Mouse (Mus musculus) lung, postnatal 14 days (tissue): Measurements from ENCODE around the gene Rps21.
"Not testable (repeated sequence)": the region's sequence is repeated elsewhere in the genome, so short reads cannot be mapped to it uniquely, and the experiment has no call there.

ENCODE experiments used
- DNase-seq: peaks from one replicate; pipeline ENCODE4 v3.0.0; 2021

Gene Rps21

GRCm38 (mm10) chr2:180230482-180230881, 26.7 kb upstream of the Rps21 start:
- no peak for DNase-seq

DNA sequence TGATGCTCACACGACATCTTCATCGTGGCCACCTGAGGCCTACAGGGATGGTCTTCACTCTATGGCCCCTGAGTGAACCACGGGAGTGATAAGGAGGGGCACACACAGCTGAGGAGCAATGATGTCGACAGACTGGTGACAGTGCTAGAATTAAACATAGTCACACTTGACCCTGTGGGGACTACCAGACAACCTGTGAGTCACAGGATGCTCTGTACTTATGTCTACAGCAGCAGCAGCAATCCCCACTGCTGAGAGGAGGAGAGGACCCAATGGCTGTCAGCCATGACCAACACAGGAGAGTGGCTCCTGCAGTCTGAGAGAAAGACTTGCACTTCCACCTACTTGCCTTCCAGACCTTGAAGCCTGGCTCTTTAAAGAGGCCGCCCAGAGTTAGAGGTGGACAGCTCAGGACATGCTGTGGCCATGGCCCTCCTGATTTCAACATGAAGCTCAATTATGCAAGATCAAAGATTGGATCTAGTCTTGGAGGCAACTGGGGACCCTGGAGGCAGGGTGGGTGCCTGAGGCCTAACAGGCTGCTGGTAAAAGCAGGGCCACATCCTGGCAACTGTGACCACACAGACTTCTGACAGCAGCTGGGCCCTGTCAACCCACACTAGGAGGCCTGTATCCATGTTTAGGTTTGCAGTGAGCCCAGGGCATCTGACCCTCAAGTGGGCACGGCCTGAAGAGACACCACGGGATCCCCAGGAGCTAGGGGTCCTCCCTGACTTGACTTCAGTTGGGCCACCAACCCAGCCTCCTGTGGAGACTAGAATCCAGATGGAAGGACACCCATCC, 23.9 kb upstream of the Rps21 start:
- DNase-seq, result no peak

GRCm38 (mm10) chr2:180234353-180234752, 22.8 kb upstream of the Rps21 start:
- DNase-seq, result no peak

- no peak for DNase-seq
Observed at GRCm38 (mm10) chr2:180234980-180235379, 22.2 kb upstream of the Rps21 start.

- no peak for DNase-seq
Observed at GRCm38 (mm10) chr2:180235788-180236187, 21.4 kb upstream of the Rps21 start.

DNA sequence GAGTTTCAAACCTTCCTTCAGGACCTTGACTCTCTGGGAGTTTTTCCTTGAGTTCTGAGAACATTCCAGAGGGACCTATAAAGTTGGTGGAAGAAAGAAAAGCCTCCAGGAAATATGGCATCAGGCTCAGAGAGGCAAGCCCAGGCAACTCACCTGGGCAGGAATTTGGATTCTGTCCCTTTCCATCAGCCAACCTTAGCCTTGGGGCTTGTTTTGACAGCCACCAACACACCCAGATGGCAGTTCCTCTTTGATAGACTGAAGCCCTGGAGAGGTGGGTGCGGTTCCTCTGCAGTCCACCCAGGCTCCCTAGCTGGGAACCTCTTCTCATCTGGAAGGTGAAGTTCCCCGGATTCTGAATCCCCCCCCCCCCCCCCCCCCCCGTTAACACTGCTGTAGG, 20.7 kb upstream of the Rps21 start:
- no peak for DNase-seq

- DNase-seq, result no peak
Observed at GRCm38 (mm10) chr2:180236930-180237329, 20.2 kb upstream of the Rps21 start.

DNA sequence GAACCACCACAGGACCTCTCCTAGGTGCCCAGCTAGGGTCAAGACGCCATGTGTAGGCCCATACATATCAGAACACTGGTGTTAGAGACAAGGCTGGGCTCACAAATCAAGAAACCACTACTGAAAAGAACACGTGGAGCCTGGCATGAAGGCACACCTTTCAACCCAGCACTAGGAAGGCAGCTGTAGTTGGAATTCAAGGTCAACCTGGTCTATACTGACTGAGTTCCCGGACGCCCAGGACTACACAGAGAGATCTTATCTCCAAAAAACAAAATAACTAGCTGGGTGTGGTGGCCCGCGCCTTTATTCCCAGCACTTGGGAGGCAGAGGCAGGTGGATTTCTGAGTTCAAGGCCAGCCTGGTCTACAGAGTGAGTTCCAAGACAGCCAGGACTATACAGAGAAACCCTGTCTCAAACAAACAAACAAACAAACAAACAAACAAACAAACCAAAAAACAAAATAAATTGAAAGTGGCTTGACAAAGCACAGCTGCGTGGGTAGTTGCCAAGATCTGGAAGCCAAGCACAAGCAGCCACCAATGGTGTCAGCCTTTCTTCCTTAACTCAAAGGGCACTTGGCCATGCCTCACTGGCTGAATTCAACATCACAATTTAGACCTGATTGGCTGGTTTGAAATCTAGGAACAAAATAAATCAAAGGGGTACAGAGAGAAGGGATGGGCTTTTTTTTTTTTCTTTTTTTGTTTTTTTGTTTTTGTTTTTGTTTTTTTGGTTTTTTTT, 19.4 kb upstream of the Rps21 start:
- DNase-seq, result no peak

DNA sequence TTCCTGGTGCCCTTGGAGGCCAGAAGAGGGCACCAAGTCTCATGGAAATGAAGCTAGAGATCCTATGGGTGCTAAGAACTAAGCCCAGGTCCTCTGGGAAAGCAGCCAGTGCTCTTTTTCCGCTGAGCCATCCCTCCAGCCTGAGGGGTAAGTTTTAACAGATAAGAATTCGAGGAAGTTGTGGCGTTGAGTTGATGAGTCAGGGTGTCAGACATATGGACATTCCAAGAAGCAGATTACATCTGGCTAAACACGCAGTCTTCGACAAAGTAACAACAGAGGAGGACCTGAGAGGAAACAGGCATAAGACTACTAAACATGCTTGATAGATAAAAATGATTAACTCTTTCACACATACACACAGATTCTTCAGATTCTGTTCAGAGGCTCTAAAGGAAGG, 18.6 kb upstream of the Rps21 start:
- no peak for DNase-seq

- no peak for DNase-seq
Observed at GRCm38 (mm10) chr2:180243108-180243507, 14.1 kb upstream of the Rps21 start.

DNA sequence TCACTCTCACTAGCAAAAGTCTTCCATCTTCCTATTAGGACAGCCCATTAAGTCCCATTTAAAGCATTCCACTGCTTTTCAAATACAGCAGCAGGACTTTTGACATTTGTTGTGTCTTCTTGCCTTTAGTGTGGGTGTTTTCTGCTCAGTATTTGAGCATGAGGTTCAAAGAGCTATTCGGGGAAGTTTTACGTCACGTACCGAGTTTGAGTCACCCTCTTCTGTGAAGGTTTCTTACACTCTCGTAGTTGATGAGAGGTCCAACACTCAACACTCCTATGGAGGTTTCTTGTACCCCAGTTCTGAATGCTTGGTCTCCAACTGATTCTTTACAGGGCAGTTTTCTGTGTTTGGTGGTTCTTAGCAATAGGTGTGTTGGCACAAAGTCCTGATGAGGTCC, 9.3 kb upstream of the Rps21 start:
- no peak for DNase-seq

- DNase-seq, result no peak
Observed at GRCm38 (mm10) chr2:180248947-180249660, 8.1 kb upstream of the Rps21 start.

GRCm38 (mm10) chr2:180250930-180251611, 6.1 kb upstream of the Rps21 start:
- DNase-seq, result peak; percentile 86

- DNase-seq, result no peak
Observed at GRCm38 (mm10) chr2:180251838-180252237, 5.3 kb upstream of the Rps21 start.

DNA sequence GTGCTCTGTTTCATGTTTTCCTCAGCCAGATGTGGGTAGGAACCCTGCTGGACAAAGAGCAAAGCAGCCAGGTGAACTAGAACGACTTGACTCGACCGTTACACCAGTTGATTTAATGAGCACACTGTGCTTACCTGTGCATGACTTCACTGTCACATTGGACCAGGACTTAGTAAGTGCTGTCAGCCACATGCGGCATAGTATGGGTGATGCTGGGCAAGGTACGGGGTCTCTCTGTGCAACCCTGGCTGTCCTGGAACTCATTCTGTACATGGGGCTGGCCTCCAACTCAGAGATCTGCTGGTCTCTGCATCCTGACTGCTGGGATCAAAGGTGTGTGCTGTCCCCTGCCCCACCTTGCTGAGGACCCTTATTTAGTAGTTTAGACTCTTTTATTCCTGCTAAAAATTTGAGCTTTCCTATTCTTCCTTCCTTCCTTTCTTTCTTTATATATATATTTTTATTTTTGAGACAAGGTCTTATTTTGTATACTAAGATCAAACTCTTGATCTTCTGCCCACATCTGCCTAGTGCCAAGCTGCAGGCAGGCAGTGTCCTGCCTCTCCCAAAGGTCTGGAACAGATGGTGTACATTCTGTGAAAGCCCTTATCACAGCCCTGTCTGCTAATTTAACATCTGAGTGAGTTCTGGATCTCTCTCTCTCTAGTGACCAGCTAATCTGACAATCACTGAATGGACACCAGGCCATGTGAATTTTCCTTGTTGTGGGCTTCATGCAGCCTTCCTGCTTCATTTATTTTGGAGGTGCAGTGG, 2.6 kb upstream of the Rps21 start:
- no peak for DNase-seq

- DNase-seq, result no peak
Observed at GRCm38 (mm10) chr2:180255701-180256100, 1.5 kb upstream of the Rps21 start.

- no peak for DNase-seq
Observed at GRCm38 (mm10) chr2:180256296-180257000, 729 bp upstream of the Rps21 start.

GRCm38 (mm10) chr2:180257963-180258865, 1.0 kb downstream of the Rps21 start:
- no peak for DNase-seq

DNA sequence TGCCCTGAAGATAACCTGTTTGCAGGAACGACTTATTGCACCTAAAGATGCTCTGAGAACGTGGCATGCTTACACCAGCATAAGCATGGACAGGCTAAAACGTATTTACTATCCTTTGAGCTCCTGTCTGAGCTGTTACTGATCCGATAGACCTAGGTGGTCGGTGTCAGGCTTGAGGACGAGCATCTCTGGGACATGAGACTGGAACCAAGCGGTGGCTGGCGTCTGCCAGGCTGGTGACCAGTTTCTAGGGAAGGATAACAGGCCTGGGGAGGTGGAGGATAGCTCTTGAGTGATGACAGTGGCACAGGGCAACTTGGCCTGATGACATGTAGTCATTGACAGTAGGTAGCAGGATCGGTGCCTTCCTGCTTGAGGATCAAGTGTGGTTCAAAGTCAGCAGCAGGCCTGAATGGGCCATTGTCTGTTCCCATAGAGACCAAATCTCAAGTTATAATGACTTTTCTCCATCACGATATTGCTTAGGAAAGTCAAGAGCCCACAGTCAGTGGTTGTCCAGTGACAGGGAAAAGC, 1.8 kb downstream of the Rps21 start:
- DNase-seq, result not testable (repeated sequence)
